Mouse (Mus musculus) left cerebral cortex, postnatal 10 days (tissue): ENCODE measurements around the gene Limk1. TPM values are rescaled to one million over a fixed set of nuclear protein-coding genes. Genes with fewer than 3 reads are reported as not detected.
"Not testable (repeated sequence)": the region's sequence is repeated elsewhere in the genome, so short reads cannot be mapped to it uniquely, and the experiment has no call there.

Experiments used
- DNase-seq, 2 experiments: peaks; one replicate each; pipeline ENCODE4 v3.0.0; 2021 to 2022; ENCODE audit warnings: low spot score in 2 of 2, mixed read lengths in 1 of 2; ENCODE audit errors: extremely low spot score in 1 of 2
- intact Hi-C: fragments of 180-260 bp; cut with DNase I; formaldehyde crosslinking; loops from one replicate; pipeline ENCODE4 v1.15.1; 2025
- total RNA-seq, 2 experiments: library from RNA; stranded (reverse); gene quantifications; 2 replicates each; pipeline ENCODE4 v1.2.3; 2021

Gene Limk1
- total RNA-seq, 2 experiments from 2014 or later: 60.8 to 62.0 TPM

GRCm38 (mm10) chr5:134680238-134680637 is 8.2 kb downstream of the Limk1 start:
- DNase-seq: no peak
- intact Hi-C loops: no loop called here

GRCm38 (mm10) chr5:134678827-134679546 is 9.4 kb downstream of the Limk1 start:
- intact Hi-C loops: no loop called here
- DNase-seq: peak in 1 of 2 experiments; percentile 69

GRCm38 (mm10) chr5:134678031-134678430 is 10.4 kb downstream of the Limk1 start:
- peak in 1 of 2 experiments; percentile 65 for DNase-seq
- intact Hi-C loops: no loop called here

- intact Hi-C loops: no loop called here
- no peak for DNase-seq
Measured at GRCm38 (mm10) chr5:134677491-134677890, 10.9 kb downstream of the Limk1 start.

DNA sequence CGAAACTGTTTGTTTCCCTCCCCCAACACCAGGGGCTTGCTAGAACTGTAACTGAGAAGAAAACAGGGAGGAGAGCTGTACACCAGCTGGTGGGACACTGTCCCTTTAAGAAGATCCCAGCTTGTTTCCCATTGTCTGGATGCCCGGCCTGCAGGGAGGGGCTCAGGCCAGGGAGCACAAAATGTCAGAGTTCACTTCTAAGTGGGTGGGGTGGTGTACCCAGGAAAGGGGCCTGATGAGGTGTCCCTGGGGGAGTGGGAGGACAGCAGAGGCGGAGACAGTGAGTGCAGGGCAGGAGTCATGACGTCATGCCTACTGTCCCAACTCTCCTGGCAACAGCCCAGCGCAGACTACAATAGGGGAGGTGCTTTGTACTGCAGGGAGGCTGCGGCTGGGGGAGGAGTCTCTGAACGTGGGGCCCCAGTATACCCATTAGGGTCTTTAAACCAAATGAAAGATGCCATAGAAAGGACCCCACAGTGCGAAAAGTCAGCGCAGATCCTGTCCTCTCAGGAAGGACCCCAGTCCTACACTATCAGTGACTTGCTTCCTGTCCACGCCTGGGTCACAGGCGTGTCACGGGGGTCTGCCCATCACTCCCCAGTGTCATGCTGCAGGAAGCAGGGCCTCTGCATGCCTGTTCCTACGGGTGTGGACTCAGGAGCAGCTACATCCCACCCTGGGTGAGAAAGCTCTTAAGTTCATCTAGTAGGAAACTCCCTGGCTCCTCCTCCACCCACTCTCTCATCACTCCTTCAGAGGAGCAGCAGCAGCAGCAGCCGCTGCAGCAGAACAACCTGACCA is 12.2 kb downstream of the Limk1 start:
- intact Hi-C loops: no loop called here
- peak; percentile 36 to 87 for DNase-seq

GRCm38 (mm10) chr5:134674977-134675376 is 13.4 kb downstream of the Limk1 start:
- intact Hi-C loops: no loop called here

GRCm38 (mm10) chr5:134672611-134673010 is 15.8 kb downstream of the Limk1 start:
- intact Hi-C loops: no loop called here
- DNase-seq: no peak

More at GRCm38 (mm10) chr5:134674977-134675376, 13.4 kb downstream of the Limk1 start:
- no peak for DNase-seq

- DNase-seq: no peak
- intact Hi-C loops: no loop called here
Measured at GRCm38 (mm10) chr5:134672198-134672516, 16.2 kb downstream of the Limk1 start.

GRCm38 (mm10) chr5:134671335-134672197 is 16.8 kb downstream of the Limk1 start:
- intact Hi-C loops: no loop called here

GRCm38 (mm10) chr5:134669001-134669708 is 19.2 kb downstream of the Limk1 start:
- intact Hi-C loops: no loop called here
- no peak for DNase-seq

More at GRCm38 (mm10) chr5:134671335-134672197, 16.8 kb downstream of the Limk1 start:
- no peak for DNase-seq

- DNase-seq: peak in 1 of 2 experiments; percentile 62
- intact Hi-C loops: no loop called here
Measured at GRCm38 (mm10) chr5:134668495-134668894, 19.9 kb downstream of the Limk1 start.

GRCm38 (mm10) chr5:134656708-134657107 is 31.7 kb downstream of the Limk1 start:
- intact Hi-C loops: no loop called here

DNA sequence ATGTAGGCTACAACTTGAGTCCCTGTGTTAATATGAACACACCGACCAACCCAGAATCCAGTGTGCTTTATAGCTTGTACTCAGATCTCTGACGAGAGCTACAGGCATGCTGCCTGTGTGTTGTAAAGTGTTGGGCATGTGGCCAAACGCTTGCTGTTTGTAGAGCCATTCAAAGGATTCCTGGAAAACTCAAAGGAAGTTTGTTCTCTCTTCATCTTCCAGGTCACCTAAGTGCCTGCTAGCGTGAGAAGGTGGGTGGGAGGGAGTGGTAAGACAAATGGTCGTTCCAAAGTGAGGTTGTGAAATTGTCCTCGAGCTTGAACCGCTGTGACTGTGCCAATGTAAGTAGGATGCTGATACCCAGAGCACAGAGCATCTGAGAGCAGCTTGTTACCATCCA is 36.4 kb downstream of the Limk1 start:
- peak in 1 of 2 experiments; percentile 65 for DNase-seq
- intact Hi-C loops: no loop called here

More at GRCm38 (mm10) chr5:134656708-134657107, 31.7 kb downstream of the Limk1 start:
- DNase-seq: no peak

GRCm38 (mm10) chr5:134650926-134651325 is 37.5 kb downstream of the Limk1 start:
- peak in 1 of 2 experiments; percentile 62 for DNase-seq
- intact Hi-C loops: no loop called here

GRCm38 (mm10) chr5:134648976-134649375 is 39.4 kb downstream of the Limk1 start:
- intact Hi-C loops, DNase-seq: not testable (repeated sequence)

DNA sequence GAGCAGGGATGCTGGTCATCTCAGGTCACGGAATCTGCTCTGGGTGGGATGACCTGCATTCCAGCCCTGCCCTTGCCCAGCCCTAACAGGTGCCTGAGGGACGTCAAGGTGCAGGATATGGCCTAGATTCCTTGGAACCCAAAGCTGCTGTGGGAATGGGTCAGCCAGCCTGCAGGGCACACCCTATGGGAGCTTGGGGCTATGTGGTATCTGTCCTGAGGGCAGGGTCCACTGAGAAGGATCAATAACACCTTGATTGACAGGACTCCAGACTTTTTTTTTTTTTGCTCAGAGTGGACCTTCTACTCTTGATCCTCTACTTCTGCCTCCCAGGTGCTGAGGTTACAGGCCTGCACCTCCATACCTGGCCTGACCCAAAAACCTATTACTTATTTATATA is 41.0 kb downstream of the Limk1 start:
- DNase-seq: no peak
- intact Hi-C loops: no loop called here

DNA sequence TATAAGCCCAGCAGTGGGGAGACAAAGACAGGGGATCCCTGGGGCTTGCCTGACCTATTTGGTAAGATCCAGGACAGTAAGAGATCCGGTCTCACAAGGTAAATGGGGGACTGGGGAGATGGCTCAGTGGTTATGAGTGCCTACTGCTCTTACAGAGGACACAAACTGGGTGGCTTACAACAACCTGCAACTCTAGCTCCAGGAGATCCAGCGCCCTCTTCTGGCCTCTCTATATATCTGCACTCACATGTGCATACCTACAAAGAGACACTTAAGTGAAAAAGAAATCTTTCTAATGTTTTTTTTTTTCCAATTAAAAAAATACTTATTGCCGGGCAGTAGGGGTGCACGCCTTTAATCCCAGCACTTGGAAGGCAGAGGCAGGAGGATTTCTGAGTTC is 41.9 kb downstream of the Limk1 start:
- DNase-seq: no peak
- intact Hi-C loops: no loop called here

DNA sequence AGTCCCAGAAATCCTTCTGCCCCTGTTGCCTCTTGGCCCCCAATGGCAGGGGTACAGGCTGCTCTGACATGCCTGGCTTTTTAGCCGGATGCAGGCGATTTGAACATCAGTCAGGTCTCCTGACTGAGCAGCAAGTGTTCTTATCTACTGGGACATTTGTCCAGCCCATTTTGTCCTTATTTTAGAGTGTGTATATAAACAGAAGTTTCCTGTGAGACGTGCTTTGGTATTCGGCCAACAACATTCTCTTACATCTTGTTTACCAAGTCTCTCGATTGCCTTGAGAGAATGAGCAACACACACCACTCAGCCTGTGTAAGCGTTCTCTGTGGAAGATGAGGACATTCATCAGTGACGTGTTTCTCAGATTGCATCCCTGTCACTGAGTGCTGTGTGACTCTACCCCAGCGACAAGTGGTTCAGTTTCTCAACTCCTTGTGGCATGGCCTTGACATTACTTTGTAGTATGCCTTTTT is 43.7 kb downstream of the Limk1 start:
- peak in 1 of 2 experiments; percentile 57 for DNase-seq
- intact Hi-C loops: no loop called here
